In genomic region chr4:84065457-84066124, GRCm38 (mm10) we compare ENCODE assay signal across 20 mouse cellular contexts.
DNase-seq lines count a peak whose midpoint lies in the region; ATAC-seq and TF ChIP-seq lines count a peak whose summit lies in the region.
"Had no signal": no experiment of that assay in that cellular context is flagged by ENCODE, and none has a peak within 500 bp of the region (broad histone marks: within the 10 kb centered on the region; RNA-seq: fewer than 3 reads in every experiment).

No protein-coding gene starts in this region.

- peak overlapping the region; percentile 26 for H3K4me2 ChIP-seq in embryonic facial prominence, embryonic 13.5 days
- H3K4me2 ChIP-seq: heart, embryonic 11.5 days; hindbrain, embryonic 14.5 days; liver, embryonic 11.5 days had no signal

- no peaks in the 10 kb centered on the region for H3K36me3 ChIP-seq in embryonic facial prominence, embryonic 13.5 days
- H3K36me3 ChIP-seq: G1E had no signal

- no peak overlapping the region for H3K27ac ChIP-seq in embryonic facial prominence, embryonic 13.5 days
- H3K27ac ChIP-seq in left cerebral cortex, adult 2 months, result no peak overlapping the region
- H3K27ac ChIP-seq: hindbrain, embryonic 14.5 days had no signal

- intact Hi-C loops in left cerebral cortex, adult 2 months (cut with DNase I), result loop anchor here (2.0 to 10.0 kb wide), 5 partner anchors 273 to 1031 kb away; partner anchors contain the start of gene Bnc2

- no peak overlapping the region for H3K4me3 ChIP-seq in embryonic facial prominence, embryonic 13.5 days
- H3K4me3 ChIP-seq in left cerebral cortex, adult 2 months, result no peak overlapping the region

- no peak for ATAC-seq in embryonic facial prominence, embryonic 13.5 days (ENCODE audit: insufficient number of reproducible peaks, insufficient read depth, low FRiP score, low TSS enrichment, low read depth)

- peaks cover 46% of the 10 kb centered on the region for H3K4me1 ChIP-seq in embryonic facial prominence, embryonic 13.5 days

- WGBS in embryonic facial prominence, embryonic 13.5 days, result 33% methylated on average over 12 of the region's 12 CpGs

- no peaks in the 10 kb centered on the region for H3K9me3 ChIP-seq in embryonic facial prominence, embryonic 13.5 days

- no peaks in the 10 kb centered on the region; the same call in 1 of the 2 replicates for H3K27me3 ChIP-seq in embryonic facial prominence, embryonic 13.5 days

- TF ChIP-seq CTCF in left cerebral cortex, adult 2 months (IDR thresholded peaks at IDR 0.05), result no peak

- H3K9ac ChIP-seq in embryonic facial prominence, embryonic 13.5 days, result no peak overlapping the region
- H3K9ac ChIP-seq: forebrain, postnatal 0 days; hindbrain, embryonic 14.5 days had no signal

- peak; percentile 8 for DNase-seq in embryo, embryonic 10.5 days (ENCODE audit: low spot score)
- DNase-seq in embryo, embryonic 10 days (ENCODE audit: low spot score), result no peak
- DNase-seq in lung, postnatal 10 days, result peak; percentile 13
- no peak for DNase-seq in lung, adult 18-20 months
- peak; percentile 19 for DNase-seq in yolk sac, embryonic 10.5 days (ENCODE audit: low spot score)
- DNase-seq in left cerebral cortex, adult 2 months (ENCODE audit: extremely low spot score in 1 of 2, low spot score in 2 of 2), result no peak
- DNase-seq in adipocyte (ENCODE audit: low spot score), result no peak
- DNase-seq: adrenal gland, postnatal 36 days; cerebellum, adult 11-12 months; cerebellum, postnatal 14 days; forebrain, postnatal 0 days; heart, postnatal 10 days; kidney, adult 18-20 months; right cerebral cortex, postnatal 14 days; spleen, adult 18-20 months had no signal

Comparison
In these comparisons a context has a peak if more than half of its experiments do, and no peak if none do; other contexts are left out.
1. DNase-seq: peak in embryo, embryonic 10.5 days (single experiment), lung, postnatal 10 days (single experiment) and yolk sac, embryonic 10.5 days (single experiment); none in embryo, embryonic 10 days (single experiment), lung, adult 18-20 months (0 of 2), left cerebral cortex, adult 2 months (0 of 2) and adipocyte (single experiment).